ENCODE assay signal across 8 mouse cellular contexts in the genomic region with DNA sequence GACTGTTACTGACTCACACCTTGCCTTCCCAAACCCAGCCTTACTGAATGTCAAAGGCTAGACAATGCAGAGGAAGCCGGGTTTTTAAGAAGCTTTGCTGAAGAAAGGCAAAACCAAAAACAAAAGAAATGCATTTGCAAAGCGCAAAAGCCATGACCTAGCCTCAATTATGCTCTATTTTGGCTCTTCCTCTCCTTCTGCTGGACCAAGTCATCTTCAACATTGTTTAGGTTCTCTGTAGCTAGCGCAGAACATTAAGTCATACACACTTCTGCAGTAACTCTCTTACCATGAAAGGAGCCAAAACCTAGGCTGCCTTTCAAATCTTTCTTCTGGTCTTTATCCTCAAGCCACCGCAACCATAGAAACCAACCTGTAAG. TPM values are rescaled to one million over a fixed set of nuclear protein-coding genes. Genes with fewer than 3 reads are reported as not detected.
A peak's percentile ranks its signal among the peaks of the same experiment; 100 is the strongest.
DNase-seq lines count a peak whose midpoint lies in the region; ATAC-seq lines count a peak whose summit lies in the region.

No protein-coding gene starts in this region.

- peak overlapping the region; percentile 95 for H3K4me3 ChIP-seq in forebrain, embryonic 12.5 days (replicated peaks)
- H3K4me3 ChIP-seq in liver, embryonic 13.5 days (replicated peaks): peak overlapping the region; percentile 79

- peak overlapping the region; percentile 97 for H3K9ac ChIP-seq in forebrain, embryonic 12.5 days
- 0 out of 2 replicates have a peak overlapping the region, but pooled peaks have one; percentile 76 for H3K9ac ChIP-seq in liver, embryonic 13.5 days

- peak overlapping the region; percentile 96 for H3K27ac ChIP-seq in forebrain, embryonic 12.5 days
- H3K27ac ChIP-seq in liver, embryonic 13.5 days: no peak overlapping the region

- H3K27me3 ChIP-seq in forebrain, embryonic 12.5 days: no peaks in the 10 kb centered on the region
- peaks cover 34% of the 10 kb centered on the region for H3K27me3 ChIP-seq in liver, embryonic 13.5 days

- no peak for DNase-seq in frontal cortex, postnatal 25 days (ENCODE audit: low spot score in 2 of 2)
- peak; percentile 47 for DNase-seq in 3T3-L1 (ENCODE audit: low read depth, low spot score)
- DNase-seq in liver, embryonic 13.5 days: no peak
- DNase-seq in yolk sac, embryonic 10.5 days (ENCODE audit: low spot score): no peak
- no peak for DNase-seq in left cerebral cortex, postnatal 36 days (ENCODE audit: low spot score in 2 of 2)
- DNase-seq in right cerebral cortex, adult 18-20 months: no peak

- ATAC-seq in frontal cortex, adult (ENCODE audit: low TSS enrichment): 0 out of 2 replicates have a peak, but pooled peaks have one; percentile 4
- no peak for ATAC-seq in forebrain, embryonic 12.5 days (ENCODE audit: low FRiP score)
- no peak for ATAC-seq in liver, embryonic 13.5 days (ENCODE audit: low read depth)

- no peaks in the 10 kb centered on the region for H3K36me3 ChIP-seq in forebrain, embryonic 12.5 days (replicated peaks)
- no peaks in the 10 kb centered on the region for H3K36me3 ChIP-seq in liver, embryonic 13.5 days

- H3K9me3 ChIP-seq in forebrain, embryonic 12.5 days: no peaks in the 10 kb centered on the region
- H3K9me3 ChIP-seq in liver, embryonic 13.5 days (replicated peaks): no peaks in the 10 kb centered on the region

- H3K4me1 ChIP-seq in forebrain, embryonic 12.5 days: peaks cover 16% of the 10 kb centered on the region
- H3K4me1 ChIP-seq in liver, embryonic 13.5 days (replicated peaks): peaks cover 16% of the 10 kb centered on the region

- peak overlapping the region; percentile 82 for H3K4me2 ChIP-seq in forebrain, embryonic 12.5 days
- H3K4me2 ChIP-seq in liver, embryonic 13.5 days: peak overlapping the region; percentile 90

- 2% methylated on average over 4 of the region's 4 CpGs for WGBS in forebrain, embryonic 12.5 days
- 22% methylated on average over 4 of the region's 4 CpGs for WGBS in liver, embryonic 13.5 days (ENCODE audit: insufficient replicate concordance)

- intact Hi-C loops in left cerebral cortex, postnatal 36 days (cut with DNase I): loop anchor here (5.0 kb wide), 3 partner anchors 85 to 180 kb away; no protein-coding TSS in a partner anchor

RNA-seq across cellular contexts. Expression of a gene that starts 1.5 kb away (rescaled TPM):
- polyA plus RNA-seq in forebrain, embryonic 12.5 days (2016; fragmentation: Nextera tagmentation; extraction: Ambion mirVana): 26.3 and 31.0 TPM in 2 replicates
- 0.98 and 1.2 TPM in 2 replicates for polyA plus RNA-seq in liver, embryonic 13.5 days (2015; fragmentation: Nextera tagmentation; extraction: Ambion mirVana)
- 100 to 1,000 TPM; 175 to 187 TPM for total RNA-seq in left cerebral cortex, postnatal 36 days (2021)

Comparison
In these comparisons a context has a peak if more than half of its experiments do, and no peak if none do; other contexts are left out.
1. RNA of a gene that starts 1.5 kb away (polyA plus RNA-seq): 26.3 to 31.0 TPM in forebrain, embryonic 12.5 days; 0.98 to 1.2 TPM in liver, embryonic 13.5 days; every median in the first group is over 10 times any median in the second.